Mouse (Mus musculus): ENCODE data around the gene Mtx1.

Mtx1 gene

DNA sequence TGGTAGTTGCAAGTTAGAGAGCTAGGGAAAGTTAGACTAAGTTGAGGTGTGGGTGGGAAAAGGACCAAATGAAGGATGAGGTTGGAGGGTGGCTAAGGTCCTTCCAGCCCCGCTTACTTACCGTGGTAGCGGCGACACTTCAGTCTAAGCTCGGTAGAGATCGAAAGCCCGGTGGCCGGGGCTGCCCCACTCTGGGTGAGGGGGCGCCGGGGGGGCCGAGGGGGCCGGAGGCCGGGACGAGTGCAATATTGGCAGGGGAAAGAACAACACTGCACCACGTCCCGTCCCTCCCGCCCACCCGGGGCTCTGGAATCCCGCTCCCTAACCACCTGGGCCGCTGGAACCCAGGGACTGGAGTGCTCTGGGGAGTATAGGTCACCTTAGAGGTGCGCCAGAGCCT, at the start of gene Mtx1:
Mtx1 (minus strand) TSS at position 189 of the 400 bp plus-strand sequence.
- DNase-seq (ENCODE audit: extremely low spot score), result no peak

- DNase-seq (ENCODE audit: extremely low spot score), result no peak
Measured at GRCm38 (mm10) chr3:89276061-89276460, 49.2 kb upstream of the Mtx1 start.

- no peak for DNase-seq (ENCODE audit: extremely low spot score)
Measured at GRCm38 (mm10) chr3:89271760-89272159, 44.9 kb upstream of the Mtx1 start.

DNA sequence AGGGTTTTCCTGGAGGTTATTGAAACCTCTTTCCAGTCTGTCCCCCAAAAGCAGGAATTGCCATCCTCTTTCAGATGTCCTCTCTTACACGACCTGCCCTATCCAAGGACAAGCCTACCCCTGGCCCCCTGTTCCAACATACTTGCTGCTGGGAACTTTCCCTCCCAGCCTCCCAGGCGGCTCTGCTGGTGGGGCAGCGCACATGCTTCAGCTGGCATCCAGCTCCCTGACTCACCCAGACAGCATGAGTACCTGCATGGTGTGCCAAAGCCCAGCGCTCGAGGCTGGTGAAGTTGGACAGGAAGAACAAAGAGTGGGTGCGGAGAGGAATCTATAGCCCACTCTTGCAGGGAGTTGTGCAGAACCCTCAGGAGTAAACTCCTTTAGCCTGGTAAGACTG, 44.0 kb upstream of the Mtx1 start:
- no peak for DNase-seq (ENCODE audit: extremely low spot score)

GRCm38 (mm10) chr3:89270051-89270755, 43.3 kb upstream of the Mtx1 start, which contains the start of gene Slc50a1:
Gene Slc50a1 (minus strand): TSS chr3:89270570.
- peak; percentile 76 for DNase-seq (ENCODE audit: extremely low spot score)

- no peak for DNase-seq (ENCODE audit: extremely low spot score)
Measured at GRCm38 (mm10) chr3:89268916-89269315, 42.0 kb upstream of the Mtx1 start.

GRCm38 (mm10) chr3:89266439-89266893, 39.6 kb upstream of the Mtx1 start:
- peak; percentile 75 for DNase-seq (ENCODE audit: extremely low spot score)

GRCm38 (mm10) chr3:89262417-89262816, 35.5 kb upstream of the Mtx1 start:
- DNase-seq (ENCODE audit: extremely low spot score), result no peak

DNA sequence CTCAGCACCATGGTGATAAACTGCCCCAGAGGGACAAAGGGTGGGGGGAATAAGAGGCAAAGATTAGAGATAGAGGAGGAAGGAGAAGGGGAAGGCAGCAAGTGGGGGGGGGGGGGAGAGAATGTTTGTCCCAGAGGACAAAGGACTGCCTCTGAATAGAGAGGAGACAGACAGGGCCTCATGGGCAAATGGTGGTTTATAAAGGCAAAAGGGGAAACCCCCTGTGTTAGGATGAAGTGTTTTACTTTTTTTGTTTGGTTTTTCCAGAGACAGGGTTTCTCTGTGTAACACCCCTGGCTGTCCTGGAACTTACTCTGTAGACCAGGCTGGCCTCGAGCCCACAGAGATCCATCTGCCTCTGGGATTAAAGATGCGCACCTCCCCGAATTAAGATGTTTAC, 33.3 kb upstream of the Mtx1 start:
- DNase-seq (ENCODE audit: extremely low spot score), result no peak

DNA sequence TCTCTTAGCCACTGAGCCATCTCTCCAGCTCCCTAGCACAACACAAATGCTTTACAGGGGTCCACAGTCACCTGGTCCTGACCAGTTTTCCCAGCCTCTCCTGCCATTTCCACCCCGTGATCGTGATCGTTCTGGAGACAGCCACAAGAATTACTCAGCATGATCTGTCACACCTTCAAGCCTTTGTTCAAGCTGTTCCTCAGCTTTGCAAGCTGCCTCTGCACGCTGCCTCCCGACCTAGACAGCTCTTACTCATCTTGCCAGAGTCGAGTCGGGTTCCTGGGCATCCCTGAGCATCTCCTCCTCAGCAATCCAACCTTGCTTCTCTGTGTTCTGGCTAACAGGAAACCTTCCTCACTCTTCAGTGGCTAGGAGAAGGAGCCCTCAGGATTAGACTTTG, 32.2 kb upstream of the Mtx1 start, which contains the start of gene Dpm3:
Dpm3 (plus strand) TSS at position 283 of the 400 bp plus-strand sequence.
- DNase-seq (ENCODE audit: extremely low spot score), result no peak

- DNase-seq (ENCODE audit: extremely low spot score), result no peak
Measured at GRCm38 (mm10) chr3:89256177-89256576, 29.3 kb upstream of the Mtx1 start.

GRCm38 (mm10) chr3:89254994-89255393, 28.1 kb upstream of the Mtx1 start:
- no peak for DNase-seq (ENCODE audit: extremely low spot score)

DNA sequence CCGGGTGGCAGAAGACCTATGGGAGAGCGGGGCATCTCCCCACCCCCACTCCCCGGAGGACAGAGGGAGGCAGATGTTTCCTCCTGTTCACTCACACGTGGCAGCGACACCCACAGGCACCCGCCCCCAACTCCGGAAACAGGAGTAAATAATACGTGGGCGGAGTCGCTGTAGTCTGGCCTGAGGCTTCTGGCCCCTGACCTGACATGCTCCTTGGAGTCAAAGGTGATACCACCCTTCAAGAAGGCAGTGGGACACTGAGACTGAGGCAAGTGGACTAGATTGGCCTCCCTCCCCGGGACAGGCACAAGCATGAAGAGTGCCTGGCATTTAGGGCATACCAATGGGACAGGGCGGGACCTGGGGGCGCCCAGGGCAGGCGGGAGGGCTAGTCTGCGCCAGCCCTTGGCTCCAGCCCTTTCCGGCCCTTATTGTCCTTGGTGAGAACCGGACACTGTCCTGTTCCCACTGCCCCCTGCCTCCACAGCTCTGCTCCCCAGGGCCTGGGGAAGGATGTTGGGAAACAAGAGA, 24.5 kb upstream of the Mtx1 start:
- peak; percentile 77 for DNase-seq (ENCODE audit: extremely low spot score)

- peak; percentile 58 for DNase-seq (ENCODE audit: extremely low spot score)
Measured at GRCm38 (mm10) chr3:89250435-89251040, 23.6 kb upstream of the Mtx1 start.

DNA sequence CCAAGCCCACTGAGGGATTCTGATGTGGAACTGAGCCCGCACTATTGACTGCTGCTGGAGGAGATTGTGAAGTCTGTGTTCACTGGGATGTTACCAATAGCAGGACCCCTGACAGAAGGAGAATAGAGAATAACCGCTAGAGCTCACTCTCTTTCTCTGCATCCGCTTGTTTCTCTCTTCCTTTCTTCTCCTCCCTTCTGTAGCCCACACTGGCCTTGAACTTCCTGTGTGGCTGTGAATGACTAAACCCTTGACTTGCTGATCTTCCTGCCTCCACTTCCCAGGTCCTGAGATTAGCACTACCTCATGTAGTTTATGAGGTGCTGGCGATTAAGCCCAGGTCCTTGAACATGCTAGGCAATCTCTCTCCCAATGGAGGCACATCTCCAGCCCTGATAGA, 20.6 kb upstream of the Mtx1 start:
- no peak for DNase-seq (ENCODE audit: extremely low spot score)

GRCm38 (mm10) chr3:89246261-89247100, 19.6 kb upstream of the Mtx1 start, which contains the start of gene Trim46:
Gene Trim46 (minus strand): TSS chr3:89246309.
- DNase-seq (ENCODE audit: extremely low spot score), result peak; percentile 92

GRCm38 (mm10) chr3:89245688-89246171, 18.8 kb upstream of the Mtx1 start, which contains the start of gene Krtcap2:
Gene Krtcap2 (plus strand): TSS chr3:89245966.
- DNase-seq (ENCODE audit: extremely low spot score), result peak; percentile 61

- DNase-seq (ENCODE audit: extremely low spot score), result peak; percentile 57
Measured at GRCm38 (mm10) chr3:89244982-89245687, 18.2 kb upstream of the Mtx1 start.

GRCm38 (mm10) chr3:89244158-89244981, 17.5 kb upstream of the Mtx1 start:
- DNase-seq (ENCODE audit: extremely low spot score), result no peak

DNA sequence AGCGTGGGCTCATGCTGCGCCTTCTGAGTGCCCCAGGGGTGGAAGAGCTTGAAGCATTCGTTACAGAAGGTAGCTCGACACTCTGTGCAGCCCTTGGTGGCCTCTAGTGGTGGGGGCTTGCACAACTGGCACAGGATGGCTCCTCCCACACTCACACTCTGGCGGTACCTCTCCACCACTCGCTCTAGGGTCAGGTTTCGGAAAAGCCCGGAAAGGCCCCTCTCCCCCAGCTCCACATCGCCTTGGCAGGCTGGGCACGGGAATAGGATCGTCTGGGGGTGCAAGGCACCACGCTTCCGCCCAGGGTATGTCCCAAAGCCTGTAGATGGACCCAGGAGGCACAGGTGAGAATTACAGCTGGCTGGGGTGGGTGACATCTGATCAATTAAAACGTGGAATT, 16.7 kb upstream of the Mtx1 start:
- peak; percentile 64 for DNase-seq (ENCODE audit: extremely low spot score)
